Mouse (Mus musculus): Measurements from ENCODE around the gene Itga5. TPM values are rescaled to one million over a fixed set of nuclear protein-coding genes. Genes with fewer than 3 reads are reported as not detected.

Itga5 gene
- polyA plus RNA-seq, 1 experiment from 2014 or later = 62.4 TPM

GRCm38 (mm10) chr15:103317731-103318130 lies 48.8 kb downstream of the Itga5 start:
- WGBS = 80% methylated on average over 8 of the region's 8 CpGs
- no peaks in the 10 kb centered on the region for H3K27me3 ChIP-seq
- no peak overlapping the region for H3K4me2 ChIP-seq
- H3K27ac ChIP-seq = peak overlapping the region; percentile 5
- no peak overlapping the region for H3K4me3 ChIP-seq
- ATAC-seq (replicated peaks; ENCODE audit: insufficient number of reproducible peaks, insufficient read depth, low FRiP score, low read depth) = no peak
- no peaks in the 10 kb centered on the region for H3K9me3 ChIP-seq (replicated peaks)
- no peaks in the 10 kb centered on the region for H3K36me3 ChIP-seq
- no peak overlapping the region for H3K9ac ChIP-seq
- peaks cover 64% of the 10 kb centered on the region for H3K4me1 ChIP-seq (replicated peaks)

- H3K9ac ChIP-seq = no peak overlapping the region
- no peak overlapping the region for H3K4me3 ChIP-seq
- no peak for ATAC-seq (replicated peaks; ENCODE audit: insufficient number of reproducible peaks, insufficient read depth, low FRiP score, low read depth)
- no peaks in the 10 kb centered on the region for H3K27me3 ChIP-seq
- H3K4me2 ChIP-seq = no peak overlapping the region
- H3K4me1 ChIP-seq (replicated peaks) = peaks cover 58% of the 10 kb centered on the region
- no peaks in the 10 kb centered on the region for H3K9me3 ChIP-seq (replicated peaks)
- no peak overlapping the region for H3K27ac ChIP-seq
- H3K36me3 ChIP-seq = no peaks in the 10 kb centered on the region
Measured at GRCm38 (mm10) chr15:103317120-103317519, 49.4 kb downstream of the Itga5 start.

- no peaks in the 10 kb centered on the region for H3K27me3 ChIP-seq
- H3K36me3 ChIP-seq = no peaks in the 10 kb centered on the region
- H3K27ac ChIP-seq = 0 out of 2 replicates have a peak overlapping the region, but pooled peaks have one; percentile 10
- no peak overlapping the region for H3K9ac ChIP-seq
- no peak for ATAC-seq (replicated peaks; ENCODE audit: insufficient number of reproducible peaks, insufficient read depth, low FRiP score, low read depth)
- no peak overlapping the region for H3K4me2 ChIP-seq
- peaks cover 49% of the 10 kb centered on the region for H3K4me1 ChIP-seq (replicated peaks)
- H3K4me3 ChIP-seq = no peak overlapping the region
- WGBS = 58% methylated on average over 10 of the region's 10 CpGs
- no peaks in the 10 kb centered on the region for H3K9me3 ChIP-seq (replicated peaks)
Measured at GRCm38 (mm10) chr15:103315979-103316776, 50.4 kb downstream of the Itga5 start.

- Histone ChIP-seq H3K4me1 (replicated peaks) (peaks cover 45% of the 10 kb centered on the region), H3K9ac (peak overlapping the region; percentile 50), H3K4me3 (peak overlapping the region; percentile 37), H3K36me3 (no peaks in the 10 kb centered on the region), H3K4me2 (peak overlapping the region; percentile 78), H3K27ac (0 out of 2 replicates have a peak overlapping the region, but pooled peaks have one; percentile 10), H3K27me3 (no peaks in the 10 kb centered on the region), H3K9me3 (replicated peaks) (no peaks in the 10 kb centered on the region)
- peak; percentile 50 for ATAC-seq (replicated peaks; ENCODE audit: insufficient number of reproducible peaks, insufficient read depth, low FRiP score, low read depth)
- 11% methylated on average over 18 of the region's 18 CpGs for WGBS
Measured at GRCm38 (mm10) chr15:103315011-103315502, 51.5 kb downstream of the Itga5 start.

GRCm38 (mm10) chr15:103314181-103314580 lies 52.4 kb downstream of the Itga5 start:
- WGBS = 35% methylated on average over 22 of the region's 22 CpGs
- Histone ChIP-seq H3K4me1 (replicated peaks) (peaks cover 45% of the 10 kb centered on the region), H3K27ac (no peak overlapping the region), H3K36me3 (no peaks in the 10 kb centered on the region), H3K4me3 (peak overlapping the region; percentile 37), H3K27me3 (peaks cover 2% of the 10 kb centered on the region; the same call in 1 of the 2 replicates), H3K4me2 (peak overlapping the region; percentile 78), H3K9me3 (replicated peaks) (no peaks in the 10 kb centered on the region), H3K9ac (peak overlapping the region; percentile 50; the same call in 1 of the 2 replicates)
- no peak for ATAC-seq (replicated peaks; ENCODE audit: insufficient number of reproducible peaks, insufficient read depth, low FRiP score, low read depth)

GRCm38 (mm10) chr15:103313495-103314095 lies 53.0 kb downstream of the Itga5 start:
- 0 out of 2 replicates have a peak overlapping the region, but pooled peaks have one; percentile 10 for H3K9ac ChIP-seq
- peaks cover 5% of the 10 kb centered on the region; the same call in 1 of the 2 replicates for H3K27me3 ChIP-seq
- H3K4me1 ChIP-seq (replicated peaks) = peaks cover 46% of the 10 kb centered on the region
- H3K4me3 ChIP-seq = peak overlapping the region; percentile 37
- ATAC-seq (replicated peaks; ENCODE audit: insufficient number of reproducible peaks, insufficient read depth, low FRiP score, low read depth) = no peak
- no peaks in the 10 kb centered on the region for H3K36me3 ChIP-seq
- H3K9me3 ChIP-seq (replicated peaks) = no peaks in the 10 kb centered on the region
- 15% methylated on average over 18 of the region's 18 CpGs for WGBS
- H3K4me2 ChIP-seq = peak overlapping the region; percentile 78
- H3K27ac ChIP-seq = no peak overlapping the region

- peaks cover 5% of the 10 kb centered on the region; the same call in 1 of the 2 replicates for H3K27me3 ChIP-seq
- ATAC-seq (replicated peaks; ENCODE audit: insufficient number of reproducible peaks, insufficient read depth, low FRiP score, low read depth) = no peak
- no peak within 1 kb of the TSS for H3K27ac ChIP-seq
- no peak within 1 kb of the TSS for H3K4me3 ChIP-seq
- H3K4me2 ChIP-seq = no peak within 1 kb of the TSS
- no peaks in the 10 kb centered on the region for H3K36me3 ChIP-seq
- 39% methylated on average over 6 of the region's 6 CpGs for WGBS
- peaks cover 45% of the 10 kb centered on the region for H3K4me1 ChIP-seq (replicated peaks)
- H3K9me3 ChIP-seq (replicated peaks) = no peaks in the 10 kb centered on the region
- no peak within 1 kb of the TSS for H3K9ac ChIP-seq
Measured at GRCm38 (mm10) chr15:103310365-103310910, 56.1 kb downstream of the Itga5 start, which contains the start of gene Gpr84. Gpr84 (minus strand) TSS chr15:103310612.

- no peaks in the 10 kb centered on the region for H3K36me3 ChIP-seq
- peaks cover 5% of the 10 kb centered on the region; the same call in 1 of the 2 replicates for H3K27me3 ChIP-seq
- H3K27ac ChIP-seq = no peak overlapping the region
- peak overlapping the region; percentile 52 for H3K4me2 ChIP-seq
- no peak for ATAC-seq (replicated peaks; ENCODE audit: insufficient number of reproducible peaks, insufficient read depth, low FRiP score, low read depth)
- 0 out of 2 replicates have a peak overlapping the region, but pooled peaks have one; percentile 6 for H3K9ac ChIP-seq
- WGBS = 61% methylated on average over 26 of the region's 26 CpGs
- H3K4me3 ChIP-seq = no peak overlapping the region
- no peaks in the 10 kb centered on the region for H3K9me3 ChIP-seq (replicated peaks)
- H3K4me1 ChIP-seq (replicated peaks) = peaks cover 38% of the 10 kb centered on the region
Measured at GRCm38 (mm10) chr15:103308876-103309580, 57.5 kb downstream of the Itga5 start.

- ATAC-seq (replicated peaks; ENCODE audit: insufficient number of reproducible peaks, insufficient read depth, low FRiP score, low read depth) = no peak
- no peak overlapping the region for H3K27ac ChIP-seq
- peaks cover 39% of the 10 kb centered on the region for H3K4me1 ChIP-seq (replicated peaks)
- H3K9ac ChIP-seq = 0 out of 2 replicates have a peak overlapping the region, but pooled peaks have one; percentile 6
- no peak overlapping the region for H3K4me3 ChIP-seq
- peak overlapping the region; percentile 52 for H3K4me2 ChIP-seq
- no peaks in the 10 kb centered on the region for H3K36me3 ChIP-seq
- peaks cover 5% of the 10 kb centered on the region; the same call in 1 of the 2 replicates for H3K27me3 ChIP-seq
- no peaks in the 10 kb centered on the region for H3K9me3 ChIP-seq (replicated peaks)
- WGBS = 42% methylated on average over 28 of the region's 28 CpGs
Measured at GRCm38 (mm10) chr15:103308056-103308875, 58.3 kb downstream of the Itga5 start.

GRCm38 (mm10) chr15:103307125-103307524 lies 59.4 kb downstream of the Itga5 start:
- H3K4me1 ChIP-seq (replicated peaks) = peaks cover 46% of the 10 kb centered on the region
- H3K27ac ChIP-seq = no peak overlapping the region
- peak overlapping the region; percentile 34 for H3K4me2 ChIP-seq
- H3K4me3 ChIP-seq = no peak overlapping the region
- H3K9me3 ChIP-seq (replicated peaks) = no peaks in the 10 kb centered on the region
- no peak overlapping the region for H3K9ac ChIP-seq
- no peak for ATAC-seq (replicated peaks; ENCODE audit: insufficient number of reproducible peaks, insufficient read depth, low FRiP score, low read depth)
- 3% methylated on average over 7 of the region's 7 CpGs for WGBS
- peaks cover 5% of the 10 kb centered on the region; the same call in 1 of the 2 replicates for H3K27me3 ChIP-seq
- H3K36me3 ChIP-seq = no peaks in the 10 kb centered on the region

Measured in heart, embryonic 15.5 days (tissue).